Mouse (Mus musculus): ENCODE data around the gene Rspry1.

The Rspry1 gene

GRCm38 (mm10) chr8:94602471-94603131, 864 bp downstream of the Rspry1 start:
- DNase-seq (ENCODE audit: extremely low spot score): peak; percentile 41

GRCm38 (mm10) chr8:94604030-94604429, 2.3 kb downstream of the Rspry1 start:
- DNase-seq (ENCODE audit: extremely low spot score): no peak

GRCm38 (mm10) chr8:94607064-94607463, 5.3 kb downstream of the Rspry1 start:
- DNase-seq (ENCODE audit: extremely low spot score): no peak

- no peak for DNase-seq (ENCODE audit: extremely low spot score)
These were observed 23.1 kb downstream of the Rspry1 start for GRCm38 (mm10) chr8:94624885-94625284.

- no peak for DNase-seq (ENCODE audit: extremely low spot score)
These were observed 31.9 kb downstream of the Rspry1 start for GRCm38 (mm10) chr8:94633564-94634194.

GRCm38 (mm10) chr8:94634211-94634610, 32.5 kb downstream of the Rspry1 start:
- DNase-seq (ENCODE audit: extremely low spot score): no peak

GRCm38 (mm10) chr8:94641183-94641582, 39.4 kb downstream of the Rspry1 start:
- DNase-seq (ENCODE audit: extremely low spot score): no peak

GRCm38 (mm10) chr8:94641938-94642337, 40.2 kb downstream of the Rspry1 start:
- DNase-seq (ENCODE audit: extremely low spot score): no peak

GRCm38 (mm10) chr8:94645202-94645601, 43.5 kb downstream of the Rspry1 start:
- no peak for DNase-seq (ENCODE audit: extremely low spot score)

- DNase-seq (ENCODE audit: extremely low spot score): no peak
These were observed 44.4 kb downstream of the Rspry1 start for GRCm38 (mm10) chr8:94646165-94646564.

GRCm38 (mm10) chr8:94649496-94649895, 47.8 kb downstream of the Rspry1 start:
- no peak for DNase-seq (ENCODE audit: extremely low spot score)

GRCm38 (mm10) chr8:94652951-94653350, 51.2 kb downstream of the Rspry1 start:
- no peak for DNase-seq (ENCODE audit: extremely low spot score)

GRCm38 (mm10) chr8:94654994-94655393, 53.3 kb downstream of the Rspry1 start:
- DNase-seq (ENCODE audit: extremely low spot score): no peak

- DNase-seq (ENCODE audit: extremely low spot score): no peak
These were observed 56.3 kb downstream of the Rspry1 start for GRCm38 (mm10) chr8:94658031-94658430.

- no peak for DNase-seq (ENCODE audit: extremely low spot score)
These were observed 58.7 kb downstream of the Rspry1 start for GRCm38 (mm10) chr8:94660418-94660817.

GRCm38 (mm10) chr8:94664722-94665121, 63.0 kb downstream of the Rspry1 start:
- no peak for DNase-seq (ENCODE audit: extremely low spot score)

GRCm38 (mm10) chr8:94666456-94667308, 64.9 kb downstream of the Rspry1 start, which contains the start of gene Arl2bp:
Arl2bp (plus strand) TSS chr8:94666600.
- peak; percentile 92 for DNase-seq (ENCODE audit: extremely low spot score)

GRCm38 (mm10) chr8:94674384-94674783, 72.6 kb downstream of the Rspry1 start:
- DNase-seq (ENCODE audit: extremely low spot score): no peak

GRCm38 (mm10) chr8:94675923-94676322, 74.2 kb downstream of the Rspry1 start:
- no peak for DNase-seq (ENCODE audit: extremely low spot score)

GRCm38 (mm10) chr8:94678582-94678981, 76.8 kb downstream of the Rspry1 start:
- no peak for DNase-seq (ENCODE audit: extremely low spot score)

- DNase-seq (ENCODE audit: extremely low spot score): no peak
These were observed 78.7 kb downstream of the Rspry1 start for GRCm38 (mm10) chr8:94680414-94680813.

- no peak for DNase-seq (ENCODE audit: extremely low spot score)
These were observed 81.2 kb downstream of the Rspry1 start for GRCm38 (mm10) chr8:94682732-94683524.
